Comparison of ENCODE assay signal across 8 mouse cellular contexts in the genomic region with DNA sequence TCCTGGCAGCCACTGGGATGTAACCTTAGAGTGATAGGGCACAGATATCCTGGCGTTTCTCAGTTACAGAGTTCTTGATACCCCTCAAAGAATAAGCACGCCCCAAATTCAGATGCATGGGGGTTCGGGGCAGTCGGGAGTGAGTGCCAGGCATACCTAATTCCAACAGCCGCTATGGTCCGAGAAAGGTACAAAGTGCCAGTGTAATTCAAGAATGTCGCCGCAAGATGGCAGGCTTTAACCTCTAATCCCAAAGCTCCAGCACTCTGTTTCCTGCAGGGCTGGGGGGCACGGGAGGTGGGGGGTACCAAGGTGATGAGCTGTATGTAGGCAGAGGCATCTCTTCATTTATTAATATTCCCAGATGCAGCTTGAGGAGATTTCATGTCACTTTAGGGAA.
A peak's percentile ranks its signal among the peaks of the same experiment; 100 is the strongest.
DNase-seq lines count a peak whose midpoint lies in the region; ATAC-seq and TF ChIP-seq lines count a peak whose summit lies in the region.

No protein-coding gene starts in this region.

- H3K9me3 ChIP-seq in ES-Bruce4 (replicated peaks; ENCODE audit: control insufficient read depth, insufficient read depth, low read length, poor library complexity, severe bottlenecking), result no peaks in the 10 kb centered on the region
- no peaks in the 10 kb centered on the region for H3K9me3 ChIP-seq in embryonic facial prominence, embryonic 11.5 days (replicated peaks; ENCODE audit: control insufficient read depth, low read length)
- no peaks in the 10 kb centered on the region for H3K9me3 ChIP-seq in heart, embryonic 14.5 days (ENCODE audit: control insufficient read depth, low read length)
- H3K9me3 ChIP-seq in liver, embryonic 14.5 days (ENCODE audit: control insufficient read depth, low read length), result no peaks in the 10 kb centered on the region
- no peaks in the 10 kb centered on the region for H3K9me3 ChIP-seq in neural tube, embryonic 14.5 days (ENCODE audit: control insufficient read depth, low read length)

- TF ChIP-seq EP300 in ES-Bruce4 (IDR thresholded peaks at IDR 0.05; ENCODE audit: insufficient read depth, low read depth, low read length), result no peak
- TF ChIP-seq EP300 in liver, embryonic 14.5 days (IDR thresholded peaks at IDR 0.05; ENCODE audit: low read depth), result no peak

- H3K27ac ChIP-seq in ES-Bruce4 (ENCODE audit: insufficient read depth, low read length), result no peak overlapping the region
- H3K27ac ChIP-seq in embryonic facial prominence, embryonic 11.5 days (replicated peaks; ENCODE audit: low read depth, low read length), result no peak overlapping the region
- H3K27ac ChIP-seq in heart, embryonic 14.5 days (replicated peaks in 1 of 2; ENCODE audit: control insufficient read depth in 1 of 2, insufficient read depth in 1 of 2, low read depth in 2 of 2, low read length in 2 of 2), result no peak overlapping the region
- no peak overlapping the region for H3K27ac ChIP-seq in liver, embryonic 14.5 days
- H3K27ac ChIP-seq in neural tube, embryonic 14.5 days (ENCODE audit: low read depth, low read length), result no peak overlapping the region

- H3K4me1 ChIP-seq in ES-Bruce4 (ENCODE audit: control insufficient read depth, insufficient read depth, low read length), result no peaks in the 10 kb centered on the region
- H3K4me1 ChIP-seq in embryonic facial prominence, embryonic 11.5 days (ENCODE audit: control insufficient read depth, insufficient read depth, low read length), result no peaks in the 10 kb centered on the region
- no peaks in the 10 kb centered on the region for H3K4me1 ChIP-seq in heart, embryonic 14.5 days (ENCODE audit: control insufficient read depth in 2 of 2, insufficient read depth in 2 of 2, low read length in 2 of 2)
- no peaks in the 10 kb centered on the region for H3K4me1 ChIP-seq in liver, embryonic 14.5 days (replicated peaks; ENCODE audit: control insufficient read depth in 2 of 2, insufficient read depth in 2 of 2, low read length in 1 of 2)
- no peaks in the 10 kb centered on the region for H3K4me1 ChIP-seq in neural tube, embryonic 14.5 days (ENCODE audit: control insufficient read depth, insufficient read depth, low read length)

- peaks cover 4% of the 10 kb centered on the region; the same call in 1 of the 2 replicates for H3K27me3 ChIP-seq in ES-Bruce4 (ENCODE audit: control insufficient read depth, insufficient read depth, low read length, poor library complexity, severe bottlenecking)
- no peaks in the 10 kb centered on the region for H3K27me3 ChIP-seq in embryonic facial prominence, embryonic 11.5 days (ENCODE audit: control insufficient read depth, insufficient read depth, low read length)
- peaks cover 6% of the 10 kb centered on the region for H3K27me3 ChIP-seq in heart, embryonic 14.5 days (ENCODE audit: control insufficient read depth, insufficient read depth, low read length)
- no peaks in the 10 kb centered on the region for H3K27me3 ChIP-seq in liver, embryonic 14.5 days (ENCODE audit: control insufficient read depth, insufficient read depth, low read length)
- no peaks in the 10 kb centered on the region for H3K27me3 ChIP-seq in neural tube, embryonic 14.5 days (ENCODE audit: control insufficient read depth, insufficient read depth, low read length)

- no peak overlapping the region for H3K9ac ChIP-seq in ES-Bruce4 (ENCODE audit: low read depth, poor library complexity, severe bottlenecking)
- H3K9ac ChIP-seq in embryonic facial prominence, embryonic 11.5 days (replicated peaks; ENCODE audit: low read length), result no peak overlapping the region
- H3K9ac ChIP-seq in heart, embryonic 14.5 days (ENCODE audit: low read length), result no peak overlapping the region
- H3K9ac ChIP-seq in liver, embryonic 14.5 days (replicated peaks), result no peak overlapping the region
- H3K9ac ChIP-seq in neural tube, embryonic 14.5 days (replicated peaks; ENCODE audit: low read depth, low read length), result 0 out of 2 replicates have a peak overlapping the region, but pooled peaks have one; percentile 29

- 0 out of 2 replicates have a peak, but pooled peaks have one; percentile 34 for ATAC-seq in embryonic facial prominence, embryonic 11.5 days (replicated peaks; ENCODE audit: insufficient number of reproducible peaks, low FRiP score, low TSS enrichment, low read depth)
- no peak for ATAC-seq in heart, embryonic 14.5 days (ENCODE audit: insufficient number of reproducible peaks, insufficient read depth, low FRiP score, low read depth)
- ATAC-seq in liver, embryonic 14.5 days (ENCODE audit: insufficient read depth), result no peak
- peak; percentile 46; the same call in 1 of the 2 replicates for ATAC-seq in neural tube, embryonic 14.5 days (ENCODE audit: low read depth)
- ATAC-seq in erythroblast, adult 5-6 weeks (replicated peaks; ENCODE audit: low FRiP score, poor library complexity, severe bottlenecking), result no peak

- peak; percentile 7 for DNase-seq in adrenal gland, adult 8-10 months
- DNase-seq in embryonic facial prominence, embryonic 11.5 days (ENCODE audit: low spot score), result peak; percentile 66
- peak; percentile 50 for DNase-seq in kidney, postnatal 14 days
- DNase-seq in liver, embryonic 14.5 days (ENCODE audit: low read depth in 3 of 3, low spot score in 3 of 3), result peak in 1 of 3 experiments; percentile 1

- 1% methylated on average over 9 of the region's 9 CpGs for WGBS in embryonic facial prominence, embryonic 11.5 days
- WGBS in heart, embryonic 14.5 days, result under 1% methylated on average over 9 of the region's 9 CpGs
- 2% methylated on average over 9 of the region's 9 CpGs for WGBS in liver, embryonic 14.5 days (ENCODE audit: insufficient replicate concordance)
- WGBS in neural tube, embryonic 14.5 days, result 2% methylated on average over 9 of the region's 9 CpGs

- H3K4me2 ChIP-seq in embryonic facial prominence, embryonic 11.5 days (ENCODE audit: low read depth, low read length), result no peak overlapping the region; the same call in 1 of the 2 replicates
- peak overlapping the region; percentile 45; the same call in 1 of the 2 replicates for H3K4me2 ChIP-seq in heart, embryonic 14.5 days (ENCODE audit: low read length)
- no peak overlapping the region for H3K4me2 ChIP-seq in liver, embryonic 14.5 days (ENCODE audit: low read depth)
- peak overlapping the region; percentile 48 for H3K4me2 ChIP-seq in neural tube, embryonic 14.5 days (ENCODE audit: low read depth, low read length)

- no peak overlapping the region for H3K4me3 ChIP-seq in ES-Bruce4 (ENCODE audit: low read depth, low read length)
- no peak overlapping the region for H3K4me3 ChIP-seq in embryonic facial prominence, embryonic 11.5 days (ENCODE audit: low read depth, low read length)
- no peak overlapping the region for H3K4me3 ChIP-seq in heart, embryonic 14.5 days (ENCODE audit: control insufficient read depth in 1 of 2, insufficient read depth in 1 of 2, low read depth in 1 of 2, low read length in 2 of 2)
- H3K4me3 ChIP-seq in liver, embryonic 14.5 days (ENCODE audit: insufficient read depth in 1 of 2, low read depth in 2 of 2, low read length in 2 of 2), result no peak overlapping the region
- 0 out of 2 replicates have a peak overlapping the region, but pooled peaks have one; percentile 11 for H3K4me3 ChIP-seq in neural tube, embryonic 14.5 days (ENCODE audit: low read depth, low read length)

- peak; percentile 54 for TF ChIP-seq CTCF in ES-Bruce4 (IDR thresholded peaks at IDR 0.05; ENCODE audit: low read depth, low read length)
- TF ChIP-seq CTCF in liver, embryonic 14.5 days (IDR thresholded peaks at IDR 0.05; ENCODE audit: low read depth), result peak; percentile 66

- H3K36me3 ChIP-seq in ES-Bruce4 (ENCODE audit: control insufficient read depth, insufficient read depth, low read length, poor library complexity, severe bottlenecking), result no peaks in the 10 kb centered on the region
- H3K36me3 ChIP-seq in embryonic facial prominence, embryonic 11.5 days (replicated peaks; ENCODE audit: control insufficient read depth, insufficient read depth, low read depth, low read length), result no peaks in the 10 kb centered on the region
- H3K36me3 ChIP-seq in heart, embryonic 14.5 days (ENCODE audit: control insufficient read depth, insufficient read depth, low read length), result no peaks in the 10 kb centered on the region
- H3K36me3 ChIP-seq in liver, embryonic 14.5 days (replicated peaks; ENCODE audit: control insufficient read depth, insufficient read depth, low read depth), result no peaks in the 10 kb centered on the region
- no peaks in the 10 kb centered on the region for H3K36me3 ChIP-seq in neural tube, embryonic 14.5 days (ENCODE audit: control insufficient read depth, insufficient read depth, low read length)

- no peak for TF ChIP-seq POLR2A in ES-Bruce4 (IDR thresholded peaks at IDR 0.05; ENCODE audit: insufficient read depth, low read length)

Comparison
In these comparisons a context has a peak if more than half of its experiments do, and no peak if none do; other contexts are left out.
1. ATAC-seq: peak in embryonic facial prominence, embryonic 11.5 days (single experiment) and neural tube, embryonic 14.5 days (single experiment); none in heart, embryonic 14.5 days (single experiment), liver, embryonic 14.5 days (single experiment) and erythroblast, adult 5-6 weeks (single experiment).
2. H3K4me2 ChIP-seq: peak in heart, embryonic 14.5 days (single experiment) and neural tube, embryonic 14.5 days (single experiment); none in embryonic facial prominence, embryonic 11.5 days (single experiment) and liver, embryonic 14.5 days (single experiment).